Mouse (Mus musculus) spleen, postnatal 36 days (tissue): ENCODE results near the gene Card9.

ENCODE experiments used
- DNase-seq, 2 experiments: peaks; one replicate each; pipeline ENCODE4 v3.0.0; 2022; ENCODE audit warnings: low spot score in 2 of 2, mixed read lengths in 1 of 2

The Card9 gene

GRCm38 (mm10) chr2:26305555-26305954 is 55.2 kb downstream of the Card9 start:
- no peak for DNase-seq

- no peak for DNase-seq
These were observed 56.0 kb downstream of the Card9 start for GRCm38 (mm10) chr2:26304711-26305110.
